Mouse (Mus musculus): ENCODE data around the gene Sys1. TPM values are rescaled to one million over a fixed set of nuclear protein-coding genes. Genes with fewer than 3 reads are reported as not detected.

The Sys1 gene
- 10 to 100 TPM; 34.7 to 35.0 TPM for total RNA-seq (2021)
- long read RNA-seq, experiment 1, transcript Sys1-201 (4 exons, 1,606 nt) = major isoform, 58 of 73 reads
- long read RNA-seq, experiment 1, partial matches to known transcripts = 10 of 73 reads
- long read RNA-seq, experiment 1, other reads (novel, unspliced or antisense) = 5 of 73 reads
- long read RNA-seq, experiment 2, transcript Sys1-201 (4 exons, 1,606 nt) = major isoform, 70 of 90 reads
- long read RNA-seq, experiment 2, partial matches to known transcripts = 11 of 90 reads
- long read RNA-seq, experiment 2, other reads (novel, unspliced or antisense) = 6 of 90 reads

GRCm38 (mm10) chr2:164456864-164457300 is at the start of gene Sys1:
Gene Sys1, plus strand, starts transcription at chr2:164456964.
- no peak for DNase-seq (ENCODE audit: low spot score in 2 of 2)

GRCm38 (mm10) chr2:164407708-164408107 is 49.1 kb upstream of the Sys1 start:
- peak in 1 of 2 experiments; percentile 44 for DNase-seq (ENCODE audit: low spot score in 2 of 2)

DNA sequence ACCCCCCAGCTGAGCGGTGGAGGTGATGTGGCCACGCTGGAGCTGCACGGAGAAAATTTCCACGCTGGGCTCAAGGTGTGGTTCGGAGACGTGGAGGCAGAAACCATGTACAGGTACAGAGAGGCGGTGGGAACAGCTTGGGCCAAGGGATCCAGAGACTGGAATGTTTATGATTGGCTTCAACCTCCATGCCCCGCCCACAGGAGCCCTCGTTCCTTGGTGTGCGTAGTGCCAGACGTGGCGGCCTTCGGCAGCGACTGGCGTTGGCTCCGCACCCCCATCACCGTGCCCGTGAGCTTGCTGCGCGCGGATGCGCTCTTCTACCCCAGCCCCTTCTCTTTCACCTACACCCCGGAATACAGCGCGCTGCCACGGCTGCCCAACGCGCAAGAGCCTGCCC is 42.6 kb upstream of the Sys1 start:
- no peak for DNase-seq (ENCODE audit: low spot score in 2 of 2)

DNA sequence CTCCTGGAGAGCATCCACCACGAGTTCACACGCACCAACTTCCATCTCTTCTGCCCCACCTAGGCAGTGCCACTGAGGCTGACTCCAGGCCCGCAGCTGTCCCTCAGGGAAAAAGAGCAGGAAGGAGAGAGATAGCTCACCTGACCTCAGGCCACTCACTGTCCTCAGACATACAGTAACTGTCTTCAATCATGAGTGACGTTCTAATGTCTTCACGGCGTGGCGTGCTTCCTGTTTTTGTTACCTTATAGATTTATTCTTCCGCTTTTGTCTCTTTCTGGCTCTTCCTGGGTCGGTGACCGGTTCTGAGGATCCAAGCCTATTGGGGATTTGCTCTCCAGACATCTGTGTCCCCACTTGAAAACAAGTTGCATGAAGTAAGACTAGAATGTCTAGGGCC is 42.2 kb upstream of the Sys1 start:
- DNase-seq (ENCODE audit: low spot score in 2 of 2) = no peak

- DNase-seq (ENCODE audit: low spot score in 2 of 2) = no peak
Measured at GRCm38 (mm10) chr2:164417198-164417597, 39.6 kb upstream of the Sys1 start.

GRCm38 (mm10) chr2:164418308-164418875 is 38.4 kb upstream of the Sys1 start:
- no peak for DNase-seq (ENCODE audit: low spot score in 2 of 2)

DNA sequence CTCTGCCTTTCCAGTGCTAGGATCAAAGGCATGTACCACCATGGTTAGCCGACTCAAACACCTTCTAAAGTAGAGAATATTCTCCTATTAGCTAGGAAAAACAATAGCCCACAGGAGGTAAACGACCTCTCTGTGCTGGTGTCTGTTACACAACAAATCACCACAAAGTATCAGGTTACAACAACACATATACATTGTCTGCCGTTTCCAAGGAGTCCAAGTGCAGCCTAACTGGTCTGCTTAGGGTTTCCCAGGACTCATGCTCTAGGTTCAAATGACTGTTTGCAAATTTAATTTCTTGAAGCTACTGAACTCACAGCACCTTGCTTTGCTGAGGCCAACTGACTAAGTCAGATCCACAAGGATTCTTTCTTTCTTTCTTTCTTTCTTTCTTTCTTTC is 37.3 kb upstream of the Sys1 start:
- DNase-seq (ENCODE audit: low spot score in 2 of 2) = no peak

- DNase-seq (ENCODE audit: low spot score in 2 of 2) = no peak
Measured at GRCm38 (mm10) chr2:164421306-164421705, 35.5 kb upstream of the Sys1 start.

- no peak for DNase-seq (ENCODE audit: low spot score in 2 of 2)
Measured at GRCm38 (mm10) chr2:164421979-164422378, 34.8 kb upstream of the Sys1 start.

GRCm38 (mm10) chr2:164422675-164423393 is 33.9 kb upstream of the Sys1 start:
- no peak for DNase-seq (ENCODE audit: low spot score in 2 of 2)

GRCm38 (mm10) chr2:164423464-164423863 is 33.3 kb upstream of the Sys1 start:
- no peak for DNase-seq (ENCODE audit: low spot score in 2 of 2)

GRCm38 (mm10) chr2:164424406-164424805 is 32.4 kb upstream of the Sys1 start:
- no peak for DNase-seq (ENCODE audit: low spot score in 2 of 2)

DNA sequence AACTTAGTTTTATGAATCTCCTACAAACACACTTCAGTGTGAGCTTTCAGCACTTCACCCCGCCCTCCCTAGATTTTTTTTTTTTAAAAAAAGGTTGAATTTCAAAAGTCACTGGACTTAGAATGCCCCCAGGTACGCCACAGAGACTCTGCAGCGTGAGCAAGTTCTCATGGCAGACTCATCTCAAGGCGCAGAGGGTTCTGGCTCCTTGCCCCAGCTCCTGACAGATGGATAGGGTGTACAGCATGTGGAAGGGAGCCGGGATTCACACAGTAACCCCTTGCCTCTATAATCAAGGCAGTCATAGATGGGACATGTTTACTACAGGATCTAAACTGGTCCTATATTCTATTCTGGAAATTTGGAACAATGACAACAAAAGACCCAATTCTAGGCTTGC is 31.4 kb upstream of the Sys1 start:
- no peak for DNase-seq (ENCODE audit: low spot score in 2 of 2)

DNA sequence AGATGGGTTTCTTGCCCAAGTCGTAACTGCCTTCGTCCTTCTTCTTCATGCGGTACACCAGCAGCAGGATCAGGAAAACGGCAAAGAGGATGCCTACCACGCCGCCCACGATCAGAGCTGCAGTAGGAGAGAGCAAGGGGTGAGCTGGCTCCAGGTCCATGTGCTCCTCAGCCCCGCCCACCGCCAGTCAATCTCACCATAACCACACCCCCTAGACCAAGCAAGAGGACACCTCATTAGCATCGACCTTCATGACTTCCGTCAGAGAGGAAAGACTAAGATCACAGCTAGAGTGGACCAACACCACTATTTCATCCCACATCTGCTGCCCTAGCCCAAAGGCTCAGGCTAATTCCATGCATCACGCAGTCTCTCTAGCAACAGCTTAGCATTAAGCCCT is 30.6 kb upstream of the Sys1 start:
- no peak for DNase-seq (ENCODE audit: low spot score in 2 of 2)

DNA sequence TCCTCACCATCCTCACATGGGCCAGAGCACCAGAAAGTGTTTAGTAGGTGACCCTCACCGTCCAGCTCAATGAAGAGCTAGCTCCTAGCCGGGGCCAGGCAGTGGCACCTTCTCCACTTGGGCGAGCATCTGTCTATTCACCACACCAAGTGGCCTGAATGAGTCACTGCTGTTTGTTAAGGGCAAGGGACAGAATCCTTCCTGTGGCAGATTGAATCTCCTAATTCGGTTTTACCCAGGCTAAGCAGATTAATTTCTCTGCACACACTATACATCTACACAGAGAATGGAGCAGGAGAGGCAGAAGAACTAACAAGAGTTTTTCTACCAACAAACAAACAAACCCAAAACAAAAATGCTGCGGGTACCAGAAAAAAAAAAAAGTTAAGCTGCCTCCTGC is 29.8 kb upstream of the Sys1 start:
- DNase-seq (ENCODE audit: low spot score in 2 of 2) = no peak

GRCm38 (mm10) chr2:164428451-164428850 is 28.3 kb upstream of the Sys1 start:
- DNase-seq (ENCODE audit: low spot score in 2 of 2) = no peak

DNA sequence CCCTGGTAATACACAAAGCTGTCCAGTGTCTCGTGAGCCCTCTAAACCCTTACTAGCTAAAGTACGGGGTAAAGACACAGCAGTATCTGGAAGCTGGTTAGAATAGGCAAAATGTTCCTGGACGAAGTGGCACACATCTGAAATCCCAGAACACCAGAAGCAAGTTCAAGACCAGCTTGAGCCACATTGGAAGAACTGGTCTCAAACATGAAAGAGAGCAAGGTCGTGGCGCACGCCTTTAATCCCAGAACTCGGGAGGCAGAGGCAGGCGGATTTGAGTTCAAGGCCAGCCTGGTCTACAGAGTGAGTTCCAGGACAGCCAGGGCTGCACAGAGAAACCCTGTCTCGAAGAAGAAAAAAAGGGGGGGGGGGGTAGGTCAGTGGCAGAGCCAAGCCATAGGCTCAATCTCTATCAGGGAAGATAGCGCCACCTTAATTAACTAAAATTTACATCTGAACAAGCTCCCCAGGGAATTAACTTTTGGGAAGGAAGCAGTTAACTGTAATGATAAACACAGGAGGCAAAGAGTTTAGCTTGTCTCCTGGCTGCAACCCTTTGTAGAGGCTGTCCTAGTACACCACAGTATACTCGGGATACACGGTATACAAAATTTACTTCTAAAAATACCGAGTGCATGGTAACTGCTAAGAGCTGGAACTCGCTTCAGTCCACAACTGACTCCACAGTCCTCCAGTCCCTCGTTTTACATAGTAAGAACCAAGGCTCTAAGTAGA is 26.7 kb upstream of the Sys1 start:
- DNase-seq (ENCODE audit: low spot score in 2 of 2) = no peak

DNA sequence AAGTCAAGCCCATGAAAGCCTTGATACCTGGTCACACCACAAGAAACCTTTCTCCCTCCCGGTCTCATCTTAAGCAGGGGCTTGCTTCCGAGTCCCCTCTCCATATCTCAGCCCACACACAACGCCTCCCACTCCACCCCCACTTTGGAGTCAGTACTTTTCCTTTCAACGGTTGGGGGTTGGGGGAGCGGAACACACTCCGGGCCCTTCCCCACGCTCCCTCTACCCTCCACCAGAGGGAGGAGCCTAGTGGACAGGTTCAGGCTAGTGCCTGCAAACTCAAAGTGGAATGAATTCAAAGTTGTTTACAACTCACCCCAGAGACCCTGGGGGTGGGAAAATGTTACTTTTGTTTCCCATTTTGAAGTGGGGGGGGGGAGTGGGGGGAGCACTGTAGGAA is 26.1 kb upstream of the Sys1 start:
- no peak for DNase-seq (ENCODE audit: low spot score in 2 of 2)

DNA sequence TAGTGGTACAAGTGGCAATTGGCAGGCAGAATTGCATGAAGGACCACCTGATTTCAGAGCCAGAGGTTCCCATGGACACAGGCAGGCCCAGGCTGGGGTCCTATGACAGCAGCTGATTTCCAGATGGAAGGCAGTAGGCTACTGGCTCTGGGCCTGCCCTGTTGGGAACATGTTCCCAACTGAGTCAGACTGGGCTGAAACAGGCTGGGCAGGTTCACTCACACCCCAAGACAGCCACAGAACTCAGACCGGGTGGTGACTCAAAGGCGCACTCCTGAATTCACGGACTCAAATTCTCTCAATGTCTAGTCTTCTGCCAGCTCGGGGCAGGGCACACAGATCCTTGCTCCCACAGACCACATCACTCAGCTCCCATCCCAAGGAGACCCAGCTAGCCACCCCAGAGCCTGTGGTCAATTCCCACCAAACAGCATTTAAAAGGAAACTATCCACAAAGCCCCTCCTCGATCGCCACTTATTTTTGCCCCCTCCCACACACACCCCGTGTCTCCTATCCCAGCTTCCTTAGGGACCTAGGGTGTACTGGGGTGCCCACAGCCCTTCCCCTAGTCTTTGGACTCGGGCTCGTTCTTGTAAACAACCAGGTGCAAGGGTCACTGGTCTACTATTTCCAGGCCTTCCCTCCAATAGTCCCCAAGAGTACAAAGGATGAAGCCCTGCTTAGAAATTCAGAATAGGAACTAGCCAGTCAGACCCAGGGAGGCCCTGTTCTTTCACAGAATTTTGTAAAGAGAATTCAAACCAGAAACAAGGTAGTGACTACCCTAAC is 24.9 kb upstream of the Sys1 start:
- no peak for DNase-seq (ENCODE audit: low spot score in 2 of 2)

GRCm38 (mm10) chr2:164432541-164433191 is 24.1 kb upstream of the Sys1 start:
- no peak for DNase-seq (ENCODE audit: low spot score in 2 of 2)

Measured in adrenal gland, postnatal 4 days (tissue).